Mouse (Mus musculus) kidney, adult 2 months (tissue): ENCODE results near the gene Hadh.

Experiments
- CTCF ChIP-seq: fragments of 200-500 bp; conservative IDR thresholded peaks from 2 replicates; pipeline ENCODE4 v1.5.1; 2011; ENCODE audit warnings: low read depth, mild to moderate bottlenecking, control low read depth, low read length, moderate library complexity, mixed read lengths; ENCODE audit not compliant: insufficient read depth, insufficient read length
- POLR2A ChIP-seq: fragments of 200-500 bp; IDR thresholded peaks from one replicate; pipeline ENCODE4 v1.6.1; 2011; ENCODE audit warnings: low read depth, low read length, control low read depth

DNA sequence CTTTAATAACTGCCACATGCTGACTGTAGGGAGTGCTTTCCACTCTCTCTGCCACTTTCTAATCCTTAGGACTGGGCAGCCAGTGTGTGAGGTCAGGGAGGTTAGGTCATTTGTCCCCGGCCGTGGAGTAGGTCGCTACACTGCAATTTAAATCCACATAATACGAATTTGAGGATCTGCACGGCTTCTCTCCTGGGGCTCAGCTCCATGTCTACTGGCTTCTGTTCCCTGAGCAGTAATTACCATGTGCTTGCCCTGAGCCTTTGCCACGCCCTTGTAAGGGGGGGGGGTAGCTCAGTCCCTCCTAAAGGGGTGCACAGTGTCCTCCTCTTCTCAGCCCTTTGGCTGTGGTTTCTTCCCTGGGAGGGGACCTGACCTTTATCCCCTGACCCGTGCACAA lies 69.6 kb downstream of the Hadh start:
- TF ChIP-seq CTCF: no peak
- no peak for TF ChIP-seq POLR2A
